Mouse (Mus musculus) kidney, adult 2 months (tissue): Measurements from ENCODE around the gene Bex6. TPM values are rescaled to one million over a fixed set of nuclear protein-coding genes. Genes with fewer than 3 reads are reported as not detected.

Source experiments
- DNase-seq: peaks from one replicate; pipeline ENCODE4 v3.0.0; 2021
- H3K27ac ChIP-seq: fragments of 200-500 bp; 2 replicates; pipeline ENCODE4 v1.5.1; 2012; ENCODE audit warnings: low read depth, low read length, control low read depth, inconsistent platforms; ENCODE audit not compliant: insufficient read depth
- H3K27me3 ChIP-seq: fragments of 200-500 bp; replicated peaks from 2 replicates; pipeline ENCODE4 v1.6.1; 2012; ENCODE audit warnings: mild to moderate bottlenecking, moderate library complexity, low read length, inconsistent platforms; ENCODE audit not compliant: control insufficient read depth, insufficient read depth
- H3K36me3 ChIP-seq: fragments of 200-500 bp; 2 replicates; pipeline ENCODE4 v1.6.1; 2012; ENCODE audit warnings: mild to moderate bottlenecking, moderate library complexity, low read length, inconsistent platforms; ENCODE audit not compliant: control insufficient read depth, insufficient read depth
- H3K4me1 ChIP-seq: fragments of 200-500 bp; 2 replicates; pipeline ENCODE4 v1.6.1; 2011; ENCODE audit warnings: low read length; ENCODE audit not compliant: control insufficient read depth, insufficient read depth
- H3K4me3 ChIP-seq: fragments of 200-500 bp; 2 replicates; pipeline ENCODE4 v1.5.1; 2011; ENCODE audit warnings: mild to moderate bottlenecking, low read depth, low read length, control low read depth; ENCODE audit not compliant: insufficient read depth
- CTCF ChIP-seq: fragments of 200-500 bp; conservative IDR thresholded peaks from 2 replicates; pipeline ENCODE4 v1.5.1; 2011; ENCODE audit warnings: low read depth, mild to moderate bottlenecking, control low read depth, low read length, moderate library complexity, mixed read lengths; ENCODE audit not compliant: insufficient read depth, insufficient read length
- POLR2A ChIP-seq: fragments of 200-500 bp; IDR thresholded peaks from one replicate; pipeline ENCODE4 v1.6.1; 2011; ENCODE audit warnings: low read depth, low read length, control low read depth
- WGBS: fragments of 180-500 bp; shearing (Covaris S2); methylation state at CpG from one replicate; pipeline ENCODE4 v1.1.7; 2018; 5-methylcytosine and 5-hydroxymethylcytosine counted together
- polyA plus RNA-seq: library from polyadenylated mRNA; depleted of rRNA; stranded (reverse); fragments of >200 nt; gene quantifications from 2 replicates; pipeline ENCODE4 v1.2.3, GENCODE M21; 2012; rRNA removed

Gene Bex6
- not detected in 2 replicates for polyA plus RNA-seq

GRCm38 (mm10) chr16:32179333-32179901, at the start of gene Bex6:
Gene Bex6 (plus strand): TSS chr16:32179823.
- TF ChIP-seq POLR2A (no peak), CTCF (no peak)
- Histone ChIP-seq H3K27ac (no peak within 1 kb of the TSS), H3K27me3 (no peaks in the 10 kb centered on the region), H3K4me3 (no peak within 1 kb of the TSS), H3K36me3 (no peaks in the 10 kb centered on the region), H3K4me1 (no peaks in the 10 kb centered on the region)
- no peak for DNase-seq
- 87% methylated on average over 6 of the region's 6 CpGs for WGBS

- H3K27me3 ChIP-seq = no peaks in the 10 kb centered on the region
- peak overlapping the region; percentile 24; the same call in 1 of the 2 replicates for H3K4me3 ChIP-seq
- peak; percentile 71 for DNase-seq
- peak overlapping the region; percentile 40 for H3K27ac ChIP-seq
- TF ChIP-seq CTCF (no peak), POLR2A (no peak)
- no peaks in the 10 kb centered on the region for H3K4me1 ChIP-seq
- no peaks in the 10 kb centered on the region for H3K36me3 ChIP-seq
- 58% methylated on average over 16 of the region's 16 CpGs for WGBS
Observed at GRCm38 (mm10) chr16:32130190-32130826, 49.3 kb upstream of the Bex6 start.

- 92% methylated on average over 3 of the region's 3 CpGs for WGBS
Observed at GRCm38 (mm10) chr16:32133148-32133547, 46.5 kb upstream of the Bex6 start.

GRCm38 (mm10) chr16:32135842-32136357, 43.7 kb upstream of the Bex6 start:
- WGBS = 82% methylated on average over 7 of the region's 7 CpGs
- Histone ChIP-seq H3K36me3 (no peaks in the 10 kb centered on the region), H3K4me1 (no peaks in the 10 kb centered on the region), H3K4me3 (no peak overlapping the region), H3K27ac (no peak overlapping the region), H3K27me3 (no peaks in the 10 kb centered on the region)
- TF ChIP-seq POLR2A (no peak), CTCF (no peak)
- no peak for DNase-seq

More at GRCm38 (mm10) chr16:32133148-32133547, 46.5 kb upstream of the Bex6 start:
- Histone ChIP-seq H3K27ac (no peak overlapping the region), H3K4me3 (no peak overlapping the region), H3K27me3 (no peaks in the 10 kb centered on the region), H3K4me1 (no peaks in the 10 kb centered on the region), H3K36me3 (no peaks in the 10 kb centered on the region)
- TF ChIP-seq CTCF (no peak; the same call in 1 of the 2 replicates), POLR2A (no peak)
- DNase-seq = no peak

GRCm38 (mm10) chr16:32138954-32139353, 40.7 kb upstream of the Bex6 start:
- Histone ChIP-seq H3K27ac (no peak overlapping the region), H3K4me1 (no peaks in the 10 kb centered on the region), H3K36me3 (no peaks in the 10 kb centered on the region), H3K4me3 (no peak overlapping the region), H3K27me3 (no peaks in the 10 kb centered on the region)
- no peak for TF ChIP-seq POLR2A
- TF ChIP-seq CTCF = no peak
- DNase-seq = no peak
- WGBS = 78% methylated on average over 1 of the region's 1 CpGs

GRCm38 (mm10) chr16:32143766-32144165, 35.9 kb upstream of the Bex6 start:
- 93% methylated on average over 15 of the region's 15 CpGs for WGBS
- 0 out of 2 replicates have a peak, but pooled peaks cover 3% of the 10 kb centered on the region for H3K4me1 ChIP-seq
- no peaks in the 10 kb centered on the region for H3K36me3 ChIP-seq
- no peak for TF ChIP-seq POLR2A
- H3K4me3 ChIP-seq = no peak overlapping the region
- no peaks in the 10 kb centered on the region for H3K27me3 ChIP-seq
- no peak for DNase-seq
- H3K27ac ChIP-seq = no peak overlapping the region

GRCm38 (mm10) chr16:32144592-32144991, 35.0 kb upstream of the Bex6 start:
- no peak overlapping the region for H3K4me3 ChIP-seq
- TF ChIP-seq CTCF (no peak), POLR2A (no peak)
- no peaks in the 10 kb centered on the region for H3K27me3 ChIP-seq
- WGBS = 91% methylated on average over 17 of the region's 17 CpGs
- 0 out of 2 replicates have a peak, but pooled peaks cover 3% of the 10 kb centered on the region for H3K4me1 ChIP-seq
- no peak for DNase-seq
- no peak overlapping the region for H3K27ac ChIP-seq
- no peaks in the 10 kb centered on the region for H3K36me3 ChIP-seq
